Mouse (Mus musculus) erythroblast, embryonic 14.5 days (primary cell): Measurements from ENCODE around the gene Trim25. TPM values are rescaled to one million over a fixed set of nuclear protein-coding genes. Genes with fewer than 3 reads are reported as not detected.

Source experiments
- H3K27me3 ChIP-seq: 2 replicates; pipeline ENCODE4 v1.6.1; 2012; ENCODE audit warnings: inconsistent platforms; ENCODE audit not compliant: control insufficient read depth
- H3K36me3 ChIP-seq: 2 replicates; pipeline ENCODE4 v1.6.1; 2012; ENCODE audit warnings: mild to moderate bottlenecking, inconsistent platforms; ENCODE audit not compliant: control insufficient read depth
- H3K4me1 ChIP-seq: 2 replicates; pipeline ENCODE4 v1.6.1; 2012; ENCODE audit warnings: inconsistent platforms; ENCODE audit not compliant: control insufficient read depth
- H3K4me3 ChIP-seq: replicated peaks from 2 replicates; pipeline ENCODE3; 2012; ENCODE audit warnings: moderate library complexity, mild to moderate bottlenecking, inconsistent platforms
- H3K9me3 ChIP-seq: 2 replicates; pipeline ENCODE4 v1.6.1; 2012; ENCODE audit warnings: low read length, inconsistent platforms, mixed read lengths; ENCODE audit not compliant: control insufficient read depth
- GATA1 ChIP-seq: IDR thresholded peaks from 2 replicates; pipeline ENCODE4 v1.6.1; 2012; ENCODE audit warnings: low read length, inconsistent platforms, mixed read lengths
- TAL1 ChIP-seq: IDR thresholded peaks from 3 replicates; pipeline ENCODE4 v1.6.1; 2012; ENCODE audit warnings: low read length, inconsistent platforms, mixed read lengths
- polyA plus RNA-seq: library from polyadenylated mRNA; stranded (reverse); fragments of >175 nt; gene quantifications from 2 replicates; pipeline ENCODE4 v1.2.3, GENCODE M21; 2012

The Trim25 gene
- 0.29 and 0.87 TPM in 2 replicates for polyA plus RNA-seq

DNA sequence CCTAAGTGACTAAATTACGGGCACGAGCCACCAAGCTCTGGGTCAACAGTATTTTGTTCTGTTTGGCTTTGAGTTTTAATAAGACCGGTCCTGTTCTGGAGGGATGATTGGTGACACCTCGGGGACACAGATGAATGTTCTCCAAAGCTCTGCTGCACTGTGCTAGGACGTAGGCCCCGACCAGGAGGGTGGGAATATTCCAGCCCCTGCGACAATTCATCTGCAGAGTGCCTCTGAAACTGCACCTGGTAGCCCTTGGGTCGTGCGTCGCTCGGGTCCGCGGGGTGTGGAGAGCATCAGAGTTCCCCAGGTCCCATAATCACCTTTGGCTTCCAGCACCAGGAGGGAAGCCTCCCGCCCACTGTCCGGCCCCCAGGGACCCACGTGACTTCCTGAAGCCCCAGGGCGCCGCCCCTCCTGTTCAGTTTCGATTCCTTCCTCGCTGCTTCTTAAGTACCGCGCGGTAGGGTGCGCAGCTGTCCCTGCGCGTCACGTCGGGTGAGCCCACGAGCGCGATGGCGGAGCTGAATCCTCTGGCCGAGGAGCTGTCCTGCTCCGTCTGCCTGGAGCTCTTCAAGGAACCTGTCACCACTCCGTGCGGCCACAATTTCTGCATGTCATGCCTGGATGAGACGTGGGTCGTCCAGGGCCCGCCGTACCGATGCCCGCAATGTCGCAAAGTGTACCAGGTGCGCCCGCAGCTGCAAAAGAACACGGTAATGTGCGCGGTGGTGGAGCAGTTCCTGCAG lies at the start of gene Trim25:
Gene Trim25 (plus strand): TSS at position 403 of the 749 bp plus-strand sequence.
- no peak for TF ChIP-seq GATA1
- Histone ChIP-seq H3K36me3 (peaks cover 28% of the 10 kb centered on the region), H3K4me1 (peaks cover 66% of the 10 kb centered on the region), H3K9me3 (no peaks in the 10 kb centered on the region), H3K4me3 (peak within 1 kb of the TSS; percentile 70), H3K27me3 (no peaks in the 10 kb centered on the region)

DNA sequence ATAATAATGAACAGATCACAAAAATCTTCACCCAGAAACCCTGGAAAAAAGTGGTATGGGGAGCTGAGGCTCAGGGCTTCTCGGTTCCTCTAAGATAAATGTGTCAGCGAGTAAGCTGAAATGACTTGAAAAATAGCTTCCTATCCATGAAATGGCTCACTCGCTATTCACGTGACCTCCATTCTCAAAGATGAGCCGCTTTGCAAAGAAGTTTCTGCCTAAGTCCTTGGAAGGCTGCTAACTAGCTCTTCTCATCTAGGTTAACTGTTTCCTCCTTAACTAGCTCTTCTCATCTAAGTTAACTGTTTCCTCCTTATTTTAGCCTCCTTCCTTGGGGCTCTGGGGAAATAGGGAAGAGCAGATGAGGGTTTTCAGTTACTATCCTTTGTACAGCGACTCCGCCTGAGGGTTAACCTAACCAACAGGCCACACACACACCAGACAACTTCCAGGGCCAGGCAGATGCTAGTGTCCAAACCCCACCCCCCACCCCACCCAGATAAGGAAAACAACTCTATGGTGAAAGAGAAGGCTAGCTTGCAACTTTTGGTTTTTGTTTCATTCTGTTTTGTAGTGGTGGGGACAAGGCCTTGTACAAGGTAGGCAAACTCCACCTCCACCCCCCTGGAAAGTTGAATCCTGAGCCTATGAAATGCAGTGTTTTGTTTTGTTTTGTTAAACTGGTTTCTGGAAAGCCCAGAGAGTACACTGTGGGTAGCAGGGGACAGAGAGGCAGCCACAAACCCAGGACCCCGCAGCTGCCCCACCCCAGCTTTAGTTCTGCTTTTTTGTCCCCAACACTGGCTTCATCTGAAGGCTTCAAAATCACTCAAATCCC lies 49.2 kb upstream of the Trim25 start:
- H3K27me3 ChIP-seq, result no peaks in the 10 kb centered on the region
- H3K9me3 ChIP-seq, result no peaks in the 10 kb centered on the region
- TF ChIP-seq TAL1, result no peak
- TF ChIP-seq GATA1, result no peak
- H3K36me3 ChIP-seq, result peaks cover 22% of the 10 kb centered on the region
- no peak overlapping the region for H3K4me3 ChIP-seq
- H3K4me1 ChIP-seq, result peaks cover 36% of the 10 kb centered on the region

DNA sequence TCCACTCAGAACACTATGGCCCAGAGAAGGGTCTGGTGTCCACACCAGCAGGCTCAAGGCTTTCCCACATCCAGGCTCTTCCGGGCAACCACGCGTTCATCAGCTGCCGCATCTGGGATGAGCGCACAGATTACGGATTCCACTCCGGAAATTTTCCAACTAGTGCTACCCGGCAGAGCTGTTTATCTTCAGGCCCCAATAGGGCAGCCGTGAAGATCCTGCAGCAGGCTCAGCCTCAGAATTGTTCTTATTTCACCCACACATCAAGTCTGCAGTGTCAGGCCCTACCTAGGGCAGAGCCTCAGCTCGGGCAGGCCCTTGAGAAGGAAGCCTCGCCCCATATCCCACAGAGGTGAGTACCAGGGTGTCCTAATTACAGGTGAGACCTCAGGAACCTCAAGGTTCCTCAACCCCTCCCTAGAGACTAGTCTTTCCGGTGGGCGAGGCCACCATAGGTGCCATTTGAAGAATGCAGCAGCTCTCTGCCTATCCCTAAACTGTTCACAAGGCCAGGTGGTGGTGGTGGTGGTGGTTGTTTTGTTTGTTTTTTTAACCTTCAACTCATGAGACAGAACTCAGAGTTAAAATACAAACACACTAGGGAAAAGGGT lies 48.4 kb upstream of the Trim25 start:
- no peaks in the 10 kb centered on the region for H3K27me3 ChIP-seq
- no peaks in the 10 kb centered on the region for H3K9me3 ChIP-seq
- H3K36me3 ChIP-seq, result peaks cover 21% of the 10 kb centered on the region
- no peak overlapping the region for H3K4me3 ChIP-seq
- no peak for TF ChIP-seq TAL1
- TF ChIP-seq GATA1, result no peak
- peaks cover 44% of the 10 kb centered on the region for H3K4me1 ChIP-seq

DNA sequence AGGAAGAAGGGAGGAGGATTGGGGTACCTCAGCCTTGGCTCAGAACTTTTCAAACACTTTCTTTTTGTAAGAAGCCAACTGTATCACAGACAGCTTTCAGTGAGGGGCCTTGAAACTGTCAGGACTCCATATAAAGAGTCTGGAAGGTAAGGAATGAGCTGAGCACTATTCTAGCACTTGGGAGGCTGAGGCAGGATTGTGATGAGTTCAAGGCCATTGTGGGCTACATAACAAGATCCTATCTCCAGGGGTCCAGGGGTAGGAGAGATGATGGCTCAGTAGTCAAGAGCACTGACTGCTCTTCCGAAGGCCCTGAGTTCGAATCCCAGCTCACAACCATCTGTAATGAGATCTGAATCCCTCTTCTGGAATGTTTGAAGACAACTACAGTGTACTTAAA lies 47.6 kb upstream of the Trim25 start:
- H3K4me3 ChIP-seq, result no peak overlapping the region
- H3K4me1 ChIP-seq, result peaks cover 45% of the 10 kb centered on the region
- H3K27me3 ChIP-seq, result no peaks in the 10 kb centered on the region
- TF ChIP-seq GATA1, result no peak
- TF ChIP-seq TAL1, result no peak
- no peaks in the 10 kb centered on the region for H3K9me3 ChIP-seq
- peaks cover 16% of the 10 kb centered on the region for H3K36me3 ChIP-seq

DNA sequence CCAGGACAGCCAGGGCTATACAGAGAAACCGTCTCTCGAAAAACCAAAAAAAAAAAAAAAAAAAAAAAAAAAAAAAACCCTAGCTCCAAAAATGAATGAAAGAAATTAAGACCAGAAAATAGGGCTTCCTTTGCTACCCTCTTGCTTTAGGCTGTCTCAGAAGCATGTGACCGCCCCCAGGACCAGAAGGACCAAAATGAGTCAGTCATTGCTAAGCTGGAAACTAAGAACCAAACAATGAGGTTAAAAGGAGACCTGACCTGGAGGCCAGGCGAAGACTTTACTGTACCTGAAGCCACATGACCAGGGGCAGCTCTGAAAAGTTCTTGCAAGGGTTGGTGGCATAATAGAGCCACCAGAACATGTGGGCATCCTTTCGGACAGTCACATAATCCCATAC lies 47.1 kb upstream of the Trim25 start:
- no peak overlapping the region for H3K4me3 ChIP-seq
- TF ChIP-seq GATA1, result no peak
- TF ChIP-seq TAL1, result no peak
- H3K27me3 ChIP-seq, result no peaks in the 10 kb centered on the region
- H3K36me3 ChIP-seq, result peaks cover 13% of the 10 kb centered on the region
- H3K4me1 ChIP-seq, result peaks cover 45% of the 10 kb centered on the region
- H3K9me3 ChIP-seq, result no peaks in the 10 kb centered on the region

DNA sequence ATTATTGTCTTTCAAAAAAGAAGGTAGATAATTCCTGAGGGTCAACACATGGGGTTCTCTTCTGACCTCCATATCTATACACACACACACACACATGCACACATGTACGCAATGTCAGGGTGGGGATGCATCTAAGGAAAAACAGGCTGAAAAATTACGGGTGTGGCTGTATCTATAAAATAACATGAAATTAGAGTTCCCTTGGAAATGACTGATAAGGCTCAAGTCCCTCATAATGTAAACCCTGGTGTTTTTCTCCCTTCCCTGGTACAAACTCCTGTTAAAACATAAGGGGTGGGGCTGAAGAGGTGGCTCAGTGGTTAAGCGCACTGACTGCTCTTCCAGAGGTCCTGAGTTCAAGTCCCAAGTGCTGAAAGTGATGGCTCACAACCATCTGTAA lies 45.6 kb upstream of the Trim25 start:
- Histone ChIP-seq H3K36me3 (peaks cover 13% of the 10 kb centered on the region), H3K4me3 (peak overlapping the region; percentile 17), H3K9me3 (no peaks in the 10 kb centered on the region), H3K27me3 (no peaks in the 10 kb centered on the region), H3K4me1 (peaks cover 45% of the 10 kb centered on the region)
- TF ChIP-seq GATA1 (no peak), TAL1 (no peak; the same call in 2 of the 3 replicates)

DNA sequence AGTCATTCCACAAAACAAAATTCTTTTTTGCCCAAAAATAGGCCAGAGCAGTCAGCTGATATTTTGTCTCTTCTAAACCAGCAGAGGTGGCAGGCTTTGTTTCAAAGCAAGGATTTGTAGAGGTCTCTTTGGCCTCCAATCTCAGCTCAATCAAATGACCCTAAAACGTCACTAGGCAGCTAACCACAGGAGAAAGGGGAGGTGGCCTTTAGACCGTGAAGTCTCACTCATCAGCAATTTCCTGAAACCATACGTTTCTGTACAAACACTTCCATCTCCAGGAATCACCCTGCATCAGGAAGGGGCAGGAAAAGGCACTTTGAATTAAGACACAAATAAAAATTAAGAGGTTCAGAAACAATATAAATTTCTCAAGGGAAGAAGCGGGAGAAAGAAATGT lies 44.4 kb upstream of the Trim25 start:
- Histone ChIP-seq H3K27me3 (no peaks in the 10 kb centered on the region), H3K9me3 (no peaks in the 10 kb centered on the region), H3K4me1 (peaks cover 44% of the 10 kb centered on the region), H3K36me3 (peaks cover 13% of the 10 kb centered on the region), H3K4me3 (peak overlapping the region; percentile 66)
- no peak for TF ChIP-seq GATA1
- TF ChIP-seq TAL1, result no peak

DNA sequence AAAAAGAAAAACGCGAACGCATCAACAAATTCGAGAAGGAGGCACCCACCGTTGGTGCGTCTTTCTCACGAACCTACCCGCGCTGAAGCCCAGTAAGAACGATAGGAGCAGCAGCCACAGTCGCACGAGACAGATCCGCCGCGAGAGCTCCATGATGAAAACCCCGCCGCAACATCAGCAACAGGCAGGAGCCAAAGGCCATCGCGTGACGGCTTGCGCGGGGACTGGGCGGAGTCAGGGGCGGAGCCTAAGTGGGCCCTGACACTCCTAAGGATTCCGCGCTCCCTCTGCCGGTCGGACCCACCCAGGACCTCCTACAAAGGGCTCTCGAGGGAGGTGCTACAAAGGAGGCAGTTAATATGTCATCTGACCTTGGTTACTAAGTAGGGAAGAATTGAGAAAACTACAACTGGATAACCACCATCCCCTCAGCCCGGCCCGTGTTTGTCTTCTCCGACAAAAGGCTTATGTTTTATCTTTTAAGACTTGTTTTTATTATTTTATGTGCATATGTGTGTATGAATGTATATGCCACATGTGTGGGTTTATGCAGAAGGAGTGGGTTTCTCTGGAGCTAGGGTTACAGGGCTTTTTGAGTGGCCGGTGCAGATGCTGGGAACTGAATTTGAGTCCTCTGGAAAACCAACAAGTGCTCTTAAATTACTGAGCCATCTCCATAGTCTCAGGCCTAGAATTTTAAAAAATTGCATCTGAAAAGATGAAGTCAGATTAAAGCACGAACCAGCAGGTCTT lies 43.8 kb upstream of the Trim25 start, which contains the start of gene Scpep1:
Gene Scpep1 (minus strand): TSS at position 249 of the 753 bp plus-strand sequence.
- TF ChIP-seq TAL1, result no peak
- TF ChIP-seq GATA1, result no peak
- Histone ChIP-seq H3K9me3 (no peaks in the 10 kb centered on the region), H3K36me3 (peaks cover 13% of the 10 kb centered on the region), H3K4me1 (peaks cover 38% of the 10 kb centered on the region), H3K4me3 (peak within 1 kb of the TSS; percentile 66), H3K27me3 (no peaks in the 10 kb centered on the region)
